Mouse (Mus musculus): ENCODE results near the gene Ap2a2. TPM values are rescaled to one million over a fixed set of nuclear protein-coding genes. Genes with fewer than 3 reads are reported as not detected.

Ap2a2 gene
- polyA plus RNA-seq, 1 experiment = not detected

GRCm38 (mm10) chr7:141544654-141545053, 17.3 kb upstream of the Ap2a2 start:
- TF ChIP-seq GATA1 (IDR thresholded peaks at IDR 0.05; ENCODE audit: low read length) = no peak

GRCm38 (mm10) chr7:141549432-141550061, 12.4 kb upstream of the Ap2a2 start:
- no peak for TF ChIP-seq GATA1 (IDR thresholded peaks at IDR 0.05; ENCODE audit: low read length)

GRCm38 (mm10) chr7:141550464-141550863, 11.5 kb upstream of the Ap2a2 start:
- TF ChIP-seq GATA1 (IDR thresholded peaks at IDR 0.05; ENCODE audit: low read length) = no peak

- TF ChIP-seq GATA1 (IDR thresholded peaks at IDR 0.05; ENCODE audit: low read length) = no peak
Measured at GRCm38 (mm10) chr7:141558329-141558776, 3.6 kb upstream of the Ap2a2 start.

- no peak for TF ChIP-seq GATA1 (IDR thresholded peaks at IDR 0.05; ENCODE audit: low read length)
Measured at GRCm38 (mm10) chr7:141558946-141559345, 3.0 kb upstream of the Ap2a2 start.

GRCm38 (mm10) chr7:141559726-141560325, 2.1 kb upstream of the Ap2a2 start:
- TF ChIP-seq GATA1 (IDR thresholded peaks at IDR 0.05; ENCODE audit: low read length) = no peak

GRCm38 (mm10) chr7:141560471-141560870, 1.5 kb upstream of the Ap2a2 start:
- TF ChIP-seq GATA1 (IDR thresholded peaks at IDR 0.05; ENCODE audit: low read length) = no peak

GRCm38 (mm10) chr7:141562421-141562851, 463 bp downstream of the Ap2a2 start:
- no peak for TF ChIP-seq GATA1 (IDR thresholded peaks at IDR 0.05; ENCODE audit: low read length)

GRCm38 (mm10) chr7:141562852-141563427, 967 bp downstream of the Ap2a2 start:
- TF ChIP-seq GATA1 (IDR thresholded peaks at IDR 0.05; ENCODE audit: low read length) = no peak

- no peak for TF ChIP-seq GATA1 (IDR thresholded peaks at IDR 0.05; ENCODE audit: low read length)
Measured at GRCm38 (mm10) chr7:141564561-141564960, 2.6 kb downstream of the Ap2a2 start.

- no peak for TF ChIP-seq GATA1 (IDR thresholded peaks at IDR 0.05; ENCODE audit: low read length)
Measured at GRCm38 (mm10) chr7:141566587-141566986, 4.6 kb downstream of the Ap2a2 start.

GRCm38 (mm10) chr7:141569283-141569803, 7.4 kb downstream of the Ap2a2 start:
- no peak for TF ChIP-seq GATA1 (IDR thresholded peaks at IDR 0.05; ENCODE audit: low read length)

- TF ChIP-seq GATA1 (IDR thresholded peaks at IDR 0.05; ENCODE audit: low read length) = no peak
Measured at GRCm38 (mm10) chr7:141569916-141570315, 7.9 kb downstream of the Ap2a2 start.

- TF ChIP-seq GATA1 (IDR thresholded peaks at IDR 0.05; ENCODE audit: low read length) = no peak
Measured at GRCm38 (mm10) chr7:141570625-141571295, 8.8 kb downstream of the Ap2a2 start.

GRCm38 (mm10) chr7:141574041-141574440, 12.1 kb downstream of the Ap2a2 start:
- no peak for TF ChIP-seq GATA1 (IDR thresholded peaks at IDR 0.05; ENCODE audit: low read length)

GRCm38 (mm10) chr7:141575481-141575880, 13.5 kb downstream of the Ap2a2 start:
- TF ChIP-seq GATA1 (IDR thresholded peaks at IDR 0.05; ENCODE audit: low read length) = no peak

Measured in G1E-ER4 (cell line).